Mouse (Mus musculus): ENCODE results near the gene Akr7a5. TPM values are rescaled to one million over a fixed set of nuclear protein-coding genes. Genes with fewer than 3 reads are reported as not detected.

Akr7a5 gene
- polyA plus RNA-seq, 1 experiment = 209 TPM

DNA sequence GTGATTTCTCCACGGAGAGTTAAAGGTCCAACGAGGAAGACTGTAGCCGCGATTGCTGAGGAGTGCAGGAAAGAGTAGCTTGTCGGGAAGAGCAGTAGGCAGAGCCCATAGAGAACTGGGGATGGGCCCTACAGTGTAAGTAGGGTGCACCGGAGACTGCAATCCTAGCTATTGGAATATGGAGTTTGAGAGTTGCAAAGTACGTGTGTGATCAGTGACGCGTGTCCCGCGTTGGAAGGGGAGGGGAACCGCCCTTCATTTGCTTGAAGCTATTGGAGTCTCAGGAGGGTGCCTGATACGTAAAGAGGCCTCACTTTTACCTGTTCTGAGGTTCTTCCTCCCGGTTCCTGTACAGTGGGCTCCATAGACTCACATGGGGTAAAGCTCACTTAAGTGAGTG, 1.2 kb downstream of the Akr7a5 start:
- peaks cover 27% of the 10 kb centered on the region for H3K36me3 ChIP-seq (ENCODE audit: control insufficient read depth, insufficient read depth, low read length)
- WGBS = 11% methylated on average over 14 of the region's 14 CpGs
- H3K27ac ChIP-seq (ENCODE audit: insufficient read depth, low read depth, low read length) = peak overlapping the region; percentile 96

DNA sequence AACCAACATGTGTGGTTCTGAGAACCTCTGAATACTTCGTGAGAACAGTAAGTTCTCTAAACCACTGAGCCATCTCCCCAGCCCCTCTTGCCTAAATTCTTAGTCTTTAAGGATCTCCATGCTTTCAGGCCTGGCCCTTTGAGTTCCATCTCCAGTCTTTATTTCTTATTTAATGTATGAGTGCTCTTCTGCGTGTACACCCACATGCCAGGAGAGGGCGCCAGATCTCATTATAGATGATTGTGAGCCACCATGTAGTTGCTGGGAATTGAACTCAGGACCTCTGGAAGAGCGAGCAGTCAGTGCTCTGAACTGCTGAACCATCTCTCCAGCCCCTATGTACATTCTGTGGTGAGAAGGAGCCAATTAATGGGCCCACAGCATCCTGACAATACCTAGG, 2.1 kb downstream of the Akr7a5 start:
- peaks cover 33% of the 10 kb centered on the region for H3K36me3 ChIP-seq (ENCODE audit: control insufficient read depth, insufficient read depth, low read length)
- no peaks in the 10 kb centered on the region for H3K27me3 ChIP-seq (ENCODE audit: control insufficient read depth, insufficient read depth, low read length)
- H3K27ac ChIP-seq (ENCODE audit: insufficient read depth, low read depth, low read length) = no peak overlapping the region
- WGBS = 60% methylated on average over 4 of the region's 4 CpGs
- peaks cover 5% of the 10 kb centered on the region; the same call in 1 of the 2 replicates for H3K4me1 ChIP-seq (ENCODE audit: control insufficient read depth, insufficient read depth, insufficient read length, low read length)
- no peak overlapping the region for H3K4me3 ChIP-seq (ENCODE audit: low read depth, low read length)
- TF ChIP-seq CTCF (IDR thresholded peaks at IDR 0.05; ENCODE audit: extremely low read depth, insufficient read length, insufficient replicate concordance, low read depth, low read length) (peak; percentile 45; the same call in 1 of the 2 replicates), POLR2A (IDR thresholded peaks at IDR 0.05; ENCODE audit: low read depth, low read length) (no peak)

More for the DNA sequence above, 1.2 kb downstream of the Akr7a5 start:
- Histone ChIP-seq H3K4me3 (ENCODE audit: low read depth, low read length) (peak overlapping the region; percentile 96), H3K27me3 (ENCODE audit: control insufficient read depth, insufficient read depth, low read length) (no peaks in the 10 kb centered on the region), H3K4me1 (ENCODE audit: control insufficient read depth, insufficient read depth, insufficient read length, low read length) (peaks cover 5% of the 10 kb centered on the region; the same call in 1 of the 2 replicates)
- TF ChIP-seq CTCF (IDR thresholded peaks at IDR 0.05; ENCODE audit: extremely low read depth, insufficient read length, insufficient replicate concordance, low read depth, low read length) (no peak; the same call in 1 of the 2 replicates), POLR2A (IDR thresholded peaks at IDR 0.05; ENCODE audit: low read depth, low read length) (no peak)

DNA sequence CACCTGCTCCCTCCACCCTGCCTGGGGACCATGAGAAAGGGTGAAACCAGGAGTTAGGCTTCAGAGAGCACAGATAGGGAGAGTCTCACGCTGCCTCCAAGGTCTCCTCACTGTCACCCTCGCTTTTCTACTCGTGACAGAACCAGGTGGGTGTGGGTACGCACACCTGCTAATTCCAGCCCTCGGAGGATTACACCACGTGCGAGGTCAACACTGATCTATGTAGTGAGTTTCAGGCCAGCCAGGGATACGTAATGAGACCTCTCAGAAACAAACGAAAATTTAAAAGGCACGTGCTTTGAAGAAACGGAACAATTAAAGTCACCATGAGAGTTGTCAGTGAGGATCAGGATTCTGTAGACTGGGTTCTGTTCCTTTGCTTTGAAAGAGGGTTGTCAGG, 7.9 kb downstream of the Akr7a5 start:
- WGBS = 87% methylated on average over 11 of the region's 11 CpGs
- no peaks in the 10 kb centered on the region for H3K27me3 ChIP-seq (ENCODE audit: control insufficient read depth, insufficient read depth, low read length)
- no peaks in the 10 kb centered on the region for H3K4me1 ChIP-seq (ENCODE audit: control insufficient read depth, insufficient read depth, insufficient read length, low read length)
- H3K4me3 ChIP-seq (ENCODE audit: low read depth, low read length) = no peak overlapping the region
- H3K36me3 ChIP-seq (ENCODE audit: control insufficient read depth, insufficient read depth, low read length) = peaks cover 49% of the 10 kb centered on the region
- TF ChIP-seq POLR2A (IDR thresholded peaks at IDR 0.05; ENCODE audit: low read depth, low read length) (no peak), CTCF (IDR thresholded peaks at IDR 0.05; ENCODE audit: extremely low read depth, insufficient read length, insufficient replicate concordance, low read depth, low read length) (no peak)
- H3K27ac ChIP-seq (ENCODE audit: insufficient read depth, low read depth, low read length) = no peak overlapping the region

DNA sequence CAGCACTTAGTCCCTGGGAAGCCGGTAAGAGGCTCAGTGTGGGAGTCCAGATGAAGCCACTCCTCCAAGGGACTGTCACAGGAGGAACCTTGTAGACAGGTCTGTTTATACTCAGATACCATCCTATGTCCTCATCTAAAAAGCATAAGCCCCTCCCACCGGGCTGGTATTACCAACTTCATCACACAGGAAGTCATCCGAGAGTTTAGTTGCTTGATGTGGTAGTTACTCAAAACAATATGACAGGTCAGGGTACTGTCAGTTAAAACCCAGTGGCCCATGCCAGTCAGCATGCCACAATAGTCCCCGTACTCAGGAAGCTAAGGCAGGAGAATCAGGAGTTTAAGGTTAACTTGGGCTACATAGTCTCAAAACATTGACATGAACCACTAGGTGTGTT, 9.2 kb downstream of the Akr7a5 start:
- Histone ChIP-seq H3K27ac (ENCODE audit: insufficient read depth, low read depth, low read length) (no peak overlapping the region), H3K4me1 (ENCODE audit: control insufficient read depth, insufficient read depth, insufficient read length, low read length) (no peaks in the 10 kb centered on the region), H3K4me3 (ENCODE audit: low read depth, low read length) (no peak overlapping the region), H3K27me3 (ENCODE audit: control insufficient read depth, insufficient read depth, low read length) (no peaks in the 10 kb centered on the region), H3K36me3 (ENCODE audit: control insufficient read depth, insufficient read depth, low read length) (peaks cover 39% of the 10 kb centered on the region)
- WGBS = 93% methylated on average over 4 of the region's 4 CpGs
- no peak for TF ChIP-seq POLR2A (IDR thresholded peaks at IDR 0.05; ENCODE audit: low read depth, low read length)
- no peak for TF ChIP-seq CTCF (IDR thresholded peaks at IDR 0.05; ENCODE audit: extremely low read depth, insufficient read length, insufficient replicate concordance, low read depth, low read length)

DNA sequence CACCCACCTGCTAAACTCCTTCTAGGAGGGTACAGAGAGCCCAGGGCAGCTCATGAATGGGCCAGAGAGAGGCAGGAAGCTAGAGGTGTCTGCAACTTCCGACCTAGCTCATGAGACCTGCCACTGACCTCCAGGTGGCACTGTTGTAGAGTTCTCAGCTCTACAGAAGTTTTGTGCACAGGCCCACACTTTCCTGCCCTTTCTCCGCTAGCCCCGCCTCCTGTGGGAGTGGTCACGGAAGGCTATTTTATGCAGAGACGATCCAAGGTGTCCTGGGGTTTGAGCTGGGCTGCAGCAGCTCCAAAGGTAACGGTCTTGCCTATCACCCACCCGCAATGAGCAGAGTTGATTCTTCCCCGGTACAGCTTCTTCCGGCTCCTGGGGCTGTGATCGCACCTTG, 20.1 kb downstream of the Akr7a5 start:
- H3K27me3 ChIP-seq (ENCODE audit: control insufficient read depth, insufficient read depth, low read length) = no peaks in the 10 kb centered on the region
- TF ChIP-seq POLR2A (IDR thresholded peaks at IDR 0.05; ENCODE audit: low read depth, low read length) (no peak), CTCF (IDR thresholded peaks at IDR 0.05; ENCODE audit: extremely low read depth, insufficient read length, insufficient replicate concordance, low read depth, low read length) (peak; percentile 63; the same call in 1 of the 2 replicates)

DNA sequence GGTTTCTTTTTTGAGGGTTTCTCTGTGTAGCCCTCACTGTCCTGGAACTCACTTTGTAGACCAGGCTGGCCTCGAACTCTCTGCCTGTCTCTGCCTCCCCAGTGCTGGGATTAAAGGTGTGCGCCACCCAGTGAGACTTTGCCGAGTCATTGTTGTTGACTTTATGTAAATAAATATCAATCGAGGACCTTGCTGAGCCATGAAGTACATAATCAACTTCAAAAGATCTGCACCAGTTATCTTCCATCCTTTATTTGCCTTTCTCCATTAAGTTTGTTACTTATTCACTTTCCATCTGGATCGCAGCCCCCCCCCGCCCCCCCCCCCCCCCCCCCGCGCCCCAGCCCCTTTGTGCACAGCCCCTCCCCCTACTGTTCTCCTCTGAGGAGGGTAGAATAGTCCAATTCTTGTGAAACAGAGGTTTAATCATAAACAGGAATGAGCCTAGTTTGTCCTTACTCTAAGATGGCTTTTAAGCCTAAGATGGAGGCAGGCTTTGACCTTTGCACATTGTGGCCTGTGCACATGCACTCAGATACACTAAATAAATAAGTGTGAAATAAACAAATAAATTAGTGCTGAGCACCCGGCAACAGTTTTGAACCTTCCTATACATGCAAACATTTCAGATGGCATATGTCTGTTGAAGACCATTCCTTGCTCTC, 24.2 kb downstream of the Akr7a5 start:
- Histone ChIP-seq H3K4me1 (ENCODE audit: control insufficient read depth, insufficient read depth, insufficient read length, low read length) (0 out of 2 replicates have a peak, but pooled peaks cover 3% of the 10 kb centered on the region), H3K36me3 (ENCODE audit: control insufficient read depth, insufficient read depth, low read length) (no peaks in the 10 kb centered on the region), H3K4me3 (ENCODE audit: low read depth, low read length) (no peak overlapping the region), H3K27me3 (ENCODE audit: control insufficient read depth, insufficient read depth, low read length) (no peaks in the 10 kb centered on the region), H3K27ac (ENCODE audit: insufficient read depth, low read depth, low read length) (no peak overlapping the region)
- TF ChIP-seq CTCF (IDR thresholded peaks at IDR 0.05; ENCODE audit: extremely low read depth, insufficient read length, insufficient replicate concordance, low read depth, low read length) (no peak), POLR2A (IDR thresholded peaks at IDR 0.05; ENCODE audit: low read depth, low read length) (no peak)
- 23% methylated on average over 7 of the region's 9 CpGs for whole genome bisulfite sequencing

More for the DNA sequence above, 20.1 kb downstream of the Akr7a5 start:
- no peaks in the 10 kb centered on the region for H3K36me3 ChIP-seq (ENCODE audit: control insufficient read depth, insufficient read depth, low read length)
- 3% methylated on average over 10 of the region's 10 CpGs for WGBS
- no peaks in the 10 kb centered on the region for H3K4me1 ChIP-seq (ENCODE audit: control insufficient read depth, insufficient read depth, insufficient read length, low read length)
- peak overlapping the region; percentile 61 for H3K4me3 ChIP-seq (ENCODE audit: low read depth, low read length)
- no peak overlapping the region for H3K27ac ChIP-seq (ENCODE audit: insufficient read depth, low read depth, low read length)

DNA sequence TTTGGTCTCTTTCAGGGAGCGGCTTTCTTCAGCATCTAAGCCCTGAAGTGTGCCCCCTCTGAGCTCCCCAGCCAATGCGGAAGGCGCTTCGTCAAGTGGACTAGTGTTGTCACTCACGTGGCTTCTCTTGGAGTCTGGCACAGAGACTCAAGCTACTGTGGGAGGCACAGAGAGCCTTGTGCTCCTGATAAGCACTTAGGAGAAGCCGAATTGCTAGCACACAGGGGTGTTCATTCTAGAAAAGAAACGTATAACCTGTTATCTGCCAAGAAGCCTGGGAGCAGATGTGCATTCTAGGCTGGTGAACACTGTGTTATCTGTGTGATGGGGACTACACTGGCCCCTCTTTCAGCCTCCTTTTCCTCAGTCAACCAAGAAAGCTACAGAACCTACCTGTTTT, 25.0 kb downstream of the Akr7a5 start:
- no peak for TF ChIP-seq CTCF (IDR thresholded peaks at IDR 0.05; ENCODE audit: extremely low read depth, insufficient read length, insufficient replicate concordance, low read depth, low read length)
- TF ChIP-seq POLR2A (IDR thresholded peaks at IDR 0.05; ENCODE audit: low read depth, low read length) = no peak
- no peaks in the 10 kb centered on the region for H3K27me3 ChIP-seq (ENCODE audit: control insufficient read depth, insufficient read depth, low read length)
- WGBS = 23% methylated on average over 7 of the region's 7 CpGs
- no peak overlapping the region for H3K4me3 ChIP-seq (ENCODE audit: low read depth, low read length)
- 0 out of 2 replicates have a peak, but pooled peaks cover 3% of the 10 kb centered on the region for H3K4me1 ChIP-seq (ENCODE audit: control insufficient read depth, insufficient read depth, insufficient read length, low read length)
- no peak overlapping the region for H3K27ac ChIP-seq (ENCODE audit: insufficient read depth, low read depth, low read length)
- H3K36me3 ChIP-seq (ENCODE audit: control insufficient read depth, insufficient read depth, low read length) = no peaks in the 10 kb centered on the region
